Mouse (Mus musculus) embryonic fibroblast, embryonic 13.5 days (primary cell): ENCODE results near the gene Arl6ip5. TPM values are rescaled to one million over a fixed set of nuclear protein-coding genes. Genes with fewer than 3 reads are reported as not detected.
"Not testable (repeated sequence)": the region's sequence is repeated elsewhere in the genome, so short reads cannot be mapped to it uniquely, and the experiment has no call there.

Experiments used
- H3K27ac ChIP-seq: 2 replicates; pipeline ENCODE4 v1.5.1; 2012; ENCODE audit warnings: low read length, control low read depth, inconsistent platforms; ENCODE audit not compliant: insufficient read depth
- H3K4me1 ChIP-seq: 2 replicates; pipeline ENCODE4 v1.6.1; 2011; ENCODE audit warnings: low read length; ENCODE audit not compliant: control insufficient read depth, insufficient read depth
- H3K4me3 ChIP-seq: 2 replicates; pipeline ENCODE4 v1.5.1; 2011; ENCODE audit warnings: mild to moderate bottlenecking, control low read depth, low read length; ENCODE audit not compliant: insufficient read depth
- CTCF ChIP-seq: IDR thresholded peaks from 2 replicates; pipeline ENCODE4 v1.5.1; 2011; ENCODE audit warnings: mild to moderate bottlenecking, control low read depth, low read length, moderate library complexity, borderline replicate concordance; ENCODE audit not compliant: insufficient read depth
- POLR2A ChIP-seq: IDR thresholded peaks from 2 replicates; pipeline ENCODE4 v1.6.1; 2011; ENCODE audit warnings: low read depth, mild to moderate bottlenecking, control low read depth, low read length, moderate library complexity
- polyA plus RNA-seq: library from polyadenylated mRNA; stranded (reverse); fragments of >200 nt; gene quantifications from 2 replicates; pipeline ENCODE4 v1.2.4, GENCODE M21; 2011; ENCODE audit warnings: low read depth; ENCODE audit not compliant: missing spikeins, insufficient read length

Arl6ip5 gene
- polyA plus RNA-seq, 1 experiment, result 140 TPM

GRCm38 (mm10) chr6:97245200-97245599 is 34.7 kb downstream of the Arl6ip5 start:
- TF ChIP-seq POLR2A (no peak), CTCF (no peak)
- no peak overlapping the region for H3K4me3 ChIP-seq
- H3K27ac ChIP-seq, result no peak overlapping the region
- no peaks in the 10 kb centered on the region for H3K4me1 ChIP-seq

- Histone ChIP-seq H3K4me3 (no peak overlapping the region), H3K4me1 (no peaks in the 10 kb centered on the region), H3K27ac (no peak overlapping the region)
- TF ChIP-seq POLR2A, result no peak
- TF ChIP-seq CTCF, result no peak
These were observed 40.5 kb downstream of the Arl6ip5 start for GRCm38 (mm10) chr6:97250966-97251365.

GRCm38 (mm10) chr6:97252086-97252485 is 41.6 kb downstream of the Arl6ip5 start:
- no peak overlapping the region for H3K4me3 ChIP-seq
- TF ChIP-seq CTCF, result no peak
- TF ChIP-seq POLR2A, result no peak

GRCm38 (mm10) chr6:97252711-97253221 is 42.3 kb downstream of the Arl6ip5 start, which contains the start of gene Lmod3:
Lmod3 (minus strand) TSS chr6:97252759.
- no peaks in the 10 kb centered on the region for H3K4me1 ChIP-seq
- no peak within 1 kb of the TSS for H3K4me3 ChIP-seq
- TF ChIP-seq POLR2A, result no peak
- no peak for TF ChIP-seq CTCF
- H3K27ac ChIP-seq, result no peak within 1 kb of the TSS

More at GRCm38 (mm10) chr6:97252086-97252485, 41.6 kb downstream of the Arl6ip5 start:
- H3K4me1 ChIP-seq, result no peaks in the 10 kb centered on the region
- no peak overlapping the region for H3K27ac ChIP-seq

- H3K4me3 ChIP-seq, result no peak overlapping the region
- H3K4me1 ChIP-seq, result no peaks in the 10 kb centered on the region
- no peak overlapping the region for H3K27ac ChIP-seq
- no peak for TF ChIP-seq POLR2A
- TF ChIP-seq CTCF, result no peak
These were observed 48.0 kb downstream of the Arl6ip5 start for GRCm38 (mm10) chr6:97258489-97258888.

GRCm38 (mm10) chr6:97259926-97260325 is 49.4 kb downstream of the Arl6ip5 start:
- H3K4me1 ChIP-seq, H3K27ac ChIP-seq: not testable (repeated sequence)

GRCm38 (mm10) chr6:97262229-97262628 is 51.7 kb downstream of the Arl6ip5 start:
- H3K27ac ChIP-seq, result no peak overlapping the region
- H3K4me1 ChIP-seq, result no peaks in the 10 kb centered on the region
- TF ChIP-seq CTCF (no peak), POLR2A (no peak)
- no peak overlapping the region for H3K4me3 ChIP-seq

More at GRCm38 (mm10) chr6:97259926-97260325, 49.4 kb downstream of the Arl6ip5 start:
- H3K4me3 ChIP-seq, result not testable (repeated sequence)

- H3K4me3 ChIP-seq, H3K4me1 ChIP-seq, H3K27ac ChIP-seq: not testable (repeated sequence)
These were observed 53.3 kb downstream of the Arl6ip5 start for GRCm38 (mm10) chr6:97263750-97264149.

GRCm38 (mm10) chr6:97265240-97265639 is 54.8 kb downstream of the Arl6ip5 start:
- Histone ChIP-seq H3K27ac (no peak overlapping the region), H3K4me3 (no peak overlapping the region), H3K4me1 (no peaks in the 10 kb centered on the region)
- TF ChIP-seq POLR2A, result no peak
- no peak for TF ChIP-seq CTCF

- Histone ChIP-seq H3K27ac (no peak overlapping the region), H3K4me1 (no peaks in the 10 kb centered on the region), H3K4me3 (no peak overlapping the region)
- TF ChIP-seq POLR2A, result no peak
- TF ChIP-seq CTCF, result no peak
These were observed 55.2 kb downstream of the Arl6ip5 start for GRCm38 (mm10) chr6:97265705-97266104.

GRCm38 (mm10) chr6:97266661-97267060 is 56.2 kb downstream of the Arl6ip5 start:
- H3K4me3 ChIP-seq, result no peak overlapping the region
- no peaks in the 10 kb centered on the region for H3K4me1 ChIP-seq
- TF ChIP-seq POLR2A (no peak), CTCF (no peak)
- no peak overlapping the region for H3K27ac ChIP-seq
